Mouse (Mus musculus) heart, embryonic 13.5 days (tissue): Measurements from ENCODE around the gene Ccsap. TPM values are rescaled to one million over a fixed set of nuclear protein-coding genes. Genes with fewer than 3 reads are reported as not detected.
A peak's percentile ranks its signal among the peaks of the same experiment; 100 is the strongest.

Experiments used
- ATAC-seq: fragments of 200-750 bp; cut with Nextera tagmentation; 2 replicates; pipeline ENCODE4 v1.8.0; 2017; ENCODE audit warnings: moderate TSS enrichment; ENCODE audit not compliant: insufficient number of reproducible peaks, low FRiP score, low TSS enrichment; ENCODE audit errors: extremely low read depth
- H3K27ac ChIP-seq: fragments of 300-500 bp; sonication (generic); replicated peaks from 2 replicates; pipeline ENCODE4 v1.5.1; 2015; ENCODE audit warnings: moderate library complexity, mild to moderate bottlenecking, inconsistent platforms
- H3K27me3 ChIP-seq: fragments of 300-500 bp; sonication (generic); replicated peaks from 2 replicates; pipeline ENCODE4 v1.6.1; 2015; ENCODE audit warnings: mild to moderate bottlenecking, inconsistent platforms
- H3K36me3 ChIP-seq: fragments of 300-500 bp; sonication (generic); 2 replicates; pipeline ENCODE4 v1.6.1; 2015; ENCODE audit warnings: mild to moderate bottlenecking, inconsistent platforms
- H3K4me1 ChIP-seq: fragments of 300-500 bp; sonication (generic); 2 replicates; pipeline ENCODE4 v1.6.1; 2015; ENCODE audit warnings: inconsistent platforms
- H3K4me2 ChIP-seq: fragments of 300-500 bp; sonication (generic); 2 replicates; pipeline ENCODE4 v1.6.1; 2015; ENCODE audit warnings: inconsistent platforms, mild to moderate bottlenecking, moderate library complexity
- H3K4me3 ChIP-seq: fragments of 300-500 bp; sonication (generic); 2 replicates; pipeline ENCODE4 v1.5.1; 2015; ENCODE audit warnings: moderate library complexity, mild to moderate bottlenecking, inconsistent platforms
- H3K9ac ChIP-seq: fragments of 300-500 bp; sonication (generic); 2 replicates; pipeline ENCODE4 v1.6.1; 2015; ENCODE audit warnings: inconsistent platforms, mild to moderate bottlenecking, moderate library complexity
- H3K9me3 ChIP-seq: fragments of 300-500 bp; sonication (generic); 2 replicates; pipeline ENCODE4 v1.6.1; 2016; ENCODE audit warnings: inconsistent platforms
- WGBS: fragments of 180-500 bp; shearing (Covaris S2); methylation state at CpG from one replicate; pipeline ENCODE4 v1.1.7; 2015; ENCODE audit warnings: mixed read lengths; 5-methylcytosine and 5-hydroxymethylcytosine counted together
- polyA plus RNA-seq: library from polyadenylated mRNA; unstranded; fragments of >200 nt; fragmentation: Nextera tagmentation; extraction: Ambion mirVana; gene quantifications from 2 replicates; pipeline ENCODE4 v1.2.1, GENCODE M21; 2015

The Ccsap gene
- polyA plus RNA-seq, 1 experiment from 2014 or later: 2.5 TPM

DNA sequence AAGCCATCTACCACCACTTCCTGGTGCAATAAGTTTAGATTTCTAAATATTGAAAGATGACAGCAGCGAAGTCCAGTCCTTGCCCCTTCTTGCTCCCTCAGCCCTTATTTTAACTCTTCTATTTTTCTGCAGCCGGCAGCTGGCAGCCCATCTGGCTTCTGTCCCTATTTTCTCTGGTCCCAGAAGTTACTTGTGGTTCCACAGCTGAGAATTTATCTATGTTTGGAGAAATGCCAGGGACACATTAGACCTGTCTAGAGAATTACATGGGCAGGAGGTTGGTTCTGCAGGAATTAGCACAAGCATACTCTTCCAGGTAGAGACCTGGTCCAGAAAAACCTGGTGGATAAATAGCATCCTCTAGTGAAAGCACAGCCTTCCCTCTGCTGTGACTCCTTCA, 17.9 kb upstream of the Ccsap start:
- H3K4me3 ChIP-seq: no peak overlapping the region
- WGBS: 51% methylated on average over 2 of the region's 2 CpGs
- no peak overlapping the region for H3K4me2 ChIP-seq
- no peaks in the 10 kb centered on the region for H3K36me3 ChIP-seq
- ATAC-seq: no peak
- no peaks in the 10 kb centered on the region for H3K9me3 ChIP-seq
- H3K4me1 ChIP-seq: peaks cover 10% of the 10 kb centered on the region
- no peak overlapping the region for H3K27ac ChIP-seq
- peaks cover 5% of the 10 kb centered on the region; the same call in 1 of the 2 replicates for H3K27me3 ChIP-seq
- H3K9ac ChIP-seq: no peak overlapping the region

DNA sequence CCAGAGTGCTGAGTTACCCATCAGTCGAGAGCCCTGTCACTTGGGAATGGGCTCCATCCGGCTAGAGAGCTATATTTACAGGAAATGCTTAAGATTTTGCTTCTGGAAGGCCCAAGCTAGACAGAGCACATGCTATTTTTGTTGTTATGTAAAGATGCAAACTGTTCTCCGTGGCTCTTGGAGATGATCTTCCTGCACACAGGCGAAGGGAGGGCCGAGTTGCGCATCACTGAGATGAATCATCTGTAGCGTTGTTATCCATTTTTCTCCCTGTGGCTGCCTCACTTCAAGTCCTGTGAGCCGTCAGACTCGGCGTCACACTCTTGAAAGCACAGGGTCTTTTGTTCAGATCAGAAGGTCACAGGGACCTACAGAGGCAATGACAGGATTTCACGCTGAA, 14.3 kb upstream of the Ccsap start:
- Histone ChIP-seq H3K4me3 (no peak overlapping the region), H3K9me3 (no peaks in the 10 kb centered on the region), H3K27me3 (no peaks in the 10 kb centered on the region), H3K4me1 (peaks cover 16% of the 10 kb centered on the region), H3K4me2 (no peak overlapping the region), H3K36me3 (no peaks in the 10 kb centered on the region), H3K9ac (no peak overlapping the region), H3K27ac (no peak overlapping the region)
- ATAC-seq: no peak
- WGBS: 63% methylated on average over 11 of the region's 11 CpGs

DNA sequence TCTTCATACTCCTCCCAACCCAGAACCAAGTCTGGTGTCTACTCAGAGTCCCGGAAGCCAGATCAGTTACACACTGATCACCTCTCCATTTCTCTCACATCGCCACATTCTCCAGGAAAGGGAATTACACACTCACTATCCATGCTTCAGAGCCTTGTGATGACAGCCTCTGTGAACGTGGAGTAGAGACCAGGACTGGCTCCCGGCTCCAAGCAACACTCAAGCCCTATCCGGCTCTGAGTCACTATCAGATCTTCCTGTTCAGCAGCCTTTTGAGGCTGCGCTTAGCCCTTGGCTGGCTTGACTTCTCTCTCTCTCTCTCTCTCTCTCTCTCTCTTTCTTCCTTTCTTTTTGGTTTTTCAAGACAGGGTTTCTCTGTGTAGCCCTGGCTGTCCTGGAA, 13.4 kb upstream of the Ccsap start:
- Histone ChIP-seq H3K9ac (no peak overlapping the region), H3K4me2 (no peak overlapping the region), H3K27ac (no peak overlapping the region), H3K9me3 (no peaks in the 10 kb centered on the region), H3K4me1 (peaks cover 16% of the 10 kb centered on the region), H3K36me3 (no peaks in the 10 kb centered on the region), H3K27me3 (no peaks in the 10 kb centered on the region), H3K4me3 (no peak overlapping the region)
- WGBS: 29% methylated on average over 6 of the region's 6 CpGs
- ATAC-seq: no peak

DNA sequence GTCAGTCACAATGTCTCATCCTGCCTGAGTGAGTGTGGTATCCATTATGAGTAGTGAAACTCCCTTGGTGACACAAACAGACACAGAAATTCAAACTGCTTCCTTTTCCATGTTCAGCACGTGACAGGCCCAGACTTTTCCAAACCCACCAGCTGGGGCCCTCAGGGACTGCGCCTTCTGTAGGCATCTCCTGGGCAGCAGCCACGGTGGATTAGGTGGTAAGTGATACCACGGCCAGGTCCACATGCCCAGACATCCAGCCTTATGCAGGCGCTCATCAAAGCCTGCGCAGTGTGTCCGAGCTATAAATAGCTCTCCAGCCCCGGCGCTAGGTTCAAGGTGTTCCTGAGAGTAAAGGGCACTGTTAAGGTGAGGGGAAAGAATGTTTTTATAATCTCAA, 12.0 kb upstream of the Ccsap start:
- WGBS: 40% methylated on average over 9 of the region's 9 CpGs
- H3K27me3 ChIP-seq: no peaks in the 10 kb centered on the region
- no peaks in the 10 kb centered on the region for H3K9me3 ChIP-seq
- H3K4me3 ChIP-seq: no peak overlapping the region
- peak overlapping the region; percentile 38 for H3K27ac ChIP-seq
- H3K4me1 ChIP-seq: peaks cover 16% of the 10 kb centered on the region
- no peak overlapping the region for H3K9ac ChIP-seq
- no peak for ATAC-seq
- H3K4me2 ChIP-seq: 0 out of 2 replicates have a peak overlapping the region, but pooled peaks have one; percentile 14
- no peaks in the 10 kb centered on the region for H3K36me3 ChIP-seq

DNA sequence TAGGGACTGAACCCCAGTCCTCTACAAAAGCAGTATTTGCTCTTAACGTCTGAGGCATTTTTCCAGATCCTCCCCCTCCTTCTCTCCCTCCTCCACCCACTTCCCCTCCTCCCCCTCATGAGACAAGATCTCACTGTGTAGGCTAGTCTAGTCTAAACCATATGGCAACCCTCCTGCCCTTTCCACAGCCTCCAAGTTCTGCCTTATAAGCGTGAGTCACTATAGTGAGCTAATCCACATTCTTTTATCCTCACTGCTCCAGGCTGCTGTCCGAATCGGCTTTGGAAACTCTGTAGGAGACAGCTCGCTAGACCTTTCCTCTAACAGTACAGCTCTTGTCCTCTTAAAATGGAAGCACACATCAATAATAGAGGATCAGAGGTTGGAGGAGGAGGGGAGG, 7.0 kb upstream of the Ccsap start:
- Histone ChIP-seq H3K4me1 (peaks cover 9% of the 10 kb centered on the region), H3K9ac (no peak overlapping the region), H3K27ac (no peak overlapping the region), H3K36me3 (no peaks in the 10 kb centered on the region), H3K4me2 (no peak overlapping the region), H3K27me3 (peaks cover 31% of the 10 kb centered on the region), H3K9me3 (no peaks in the 10 kb centered on the region), H3K4me3 (no peak overlapping the region)
- 30% methylated on average over 5 of the region's 5 CpGs for WGBS
- ATAC-seq: no peak

DNA sequence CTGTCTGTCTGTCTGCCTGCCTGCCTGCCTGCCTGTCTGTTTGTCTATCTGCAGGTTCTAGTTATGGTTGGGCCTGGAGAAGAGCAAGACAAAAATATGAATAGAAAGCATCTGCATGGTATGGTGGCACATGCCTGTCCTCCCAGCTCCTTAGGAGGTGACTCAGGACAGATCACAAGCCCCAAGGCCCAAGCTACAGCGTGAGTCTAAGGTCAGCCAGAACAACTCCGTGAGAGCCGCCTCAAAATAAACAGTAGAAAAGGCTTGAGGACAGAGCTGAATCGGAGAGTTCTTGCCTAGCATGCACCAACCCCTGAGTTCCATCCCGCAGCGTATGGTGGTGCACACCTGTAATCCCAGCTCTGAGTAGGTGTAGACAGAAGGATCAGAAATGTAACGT, 5.8 kb upstream of the Ccsap start:
- H3K27me3 ChIP-seq: peaks cover 41% of the 10 kb centered on the region
- no peak overlapping the region for H3K4me2 ChIP-seq
- H3K4me1 ChIP-seq: peaks cover 7% of the 10 kb centered on the region
- 70% methylated on average over 7 of the region's 7 CpGs for WGBS
- H3K9me3 ChIP-seq: no peaks in the 10 kb centered on the region
- H3K27ac ChIP-seq: no peak overlapping the region
- H3K9ac ChIP-seq: no peak overlapping the region
- no peak overlapping the region for H3K4me3 ChIP-seq
- H3K36me3 ChIP-seq: no peaks in the 10 kb centered on the region
- no peak for ATAC-seq

DNA sequence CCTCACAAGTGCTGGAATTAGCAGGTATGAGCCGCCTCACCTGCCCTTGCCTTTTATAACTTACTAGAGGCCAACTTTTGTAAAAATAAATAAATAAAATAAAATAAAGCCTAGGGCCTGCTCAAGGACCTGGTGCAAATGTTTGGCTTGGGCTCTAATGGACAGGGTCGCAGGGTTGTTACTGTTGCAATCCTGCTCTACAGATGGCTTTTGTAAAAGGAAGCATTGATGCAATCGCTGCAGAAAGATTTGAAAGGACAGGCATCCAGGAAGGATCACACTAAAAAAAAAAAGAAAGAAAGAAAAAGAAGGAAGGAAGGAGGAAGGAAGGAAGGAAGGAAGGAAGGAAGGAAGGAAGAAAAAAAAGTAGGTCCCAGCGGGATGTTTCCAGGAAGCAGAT, 377 bp upstream of the Ccsap start:
- Histone ChIP-seq H3K27me3 (peaks cover 42% of the 10 kb centered on the region), H3K36me3 (no peaks in the 10 kb centered on the region), H3K9me3 (no peaks in the 10 kb centered on the region), H3K4me3 (peak overlapping the region; percentile 93), H3K27ac (no peak overlapping the region), H3K4me2 (peak overlapping the region; percentile 88), H3K9ac (no peak overlapping the region; the same call in 1 of the 2 replicates), H3K4me1 (peaks cover 21% of the 10 kb centered on the region)
- 76% methylated on average over 4 of the region's 4 CpGs for WGBS
- no peak for ATAC-seq

DNA sequence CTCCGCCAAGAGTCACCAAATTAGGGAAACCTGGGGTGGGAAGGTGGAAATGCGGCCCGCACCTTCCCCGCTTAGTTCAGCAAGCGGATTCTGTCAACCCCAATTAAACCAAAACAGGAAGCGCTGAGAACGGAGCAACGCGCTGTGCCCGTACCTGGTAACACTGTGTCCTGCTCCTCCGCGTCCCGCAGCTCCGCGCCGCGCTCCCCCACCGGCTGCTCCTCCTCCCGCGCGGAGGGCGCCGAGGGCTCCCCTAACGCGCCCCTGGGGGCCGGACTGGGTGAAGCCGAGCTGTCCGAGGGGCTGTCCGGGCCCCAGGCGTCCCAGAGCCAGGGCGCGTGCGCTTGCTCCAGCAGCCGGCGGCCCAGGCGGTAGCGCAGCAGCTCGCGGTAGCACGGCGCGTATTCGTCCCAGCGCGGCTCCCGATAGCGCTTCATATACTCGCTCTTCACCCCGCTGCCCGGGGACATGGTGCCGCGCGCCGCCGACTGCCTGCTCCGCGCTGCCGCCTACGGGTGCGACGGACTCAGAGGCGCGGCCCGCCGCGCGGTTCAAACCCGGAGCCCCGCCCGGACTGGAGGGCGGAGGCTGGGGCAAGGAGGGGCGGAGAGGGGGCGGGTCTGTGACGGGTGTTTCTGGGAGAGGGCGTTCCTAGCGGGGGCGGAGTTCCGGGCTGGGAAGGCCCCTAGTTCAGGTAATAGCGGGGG, 915 bp downstream of the Ccsap start:
- Histone ChIP-seq H3K9ac (peak overlapping the region; percentile 89), H3K9me3 (0 out of 2 replicates have a peak, but pooled peaks cover 5% of the 10 kb centered on the region), H3K36me3 (0 out of 2 replicates have a peak, but pooled peaks cover 2% of the 10 kb centered on the region), H3K4me3 (peak overlapping the region; percentile 93), H3K4me2 (peak overlapping the region; percentile 88), H3K27me3 (peaks cover 34% of the 10 kb centered on the region), H3K4me1 (peaks cover 17% of the 10 kb centered on the region), H3K27ac (peak overlapping the region; percentile 57)
- peak; percentile 89 for ATAC-seq
- under 1% methylated on average over 73 of the region's 79 CpGs for WGBS

DNA sequence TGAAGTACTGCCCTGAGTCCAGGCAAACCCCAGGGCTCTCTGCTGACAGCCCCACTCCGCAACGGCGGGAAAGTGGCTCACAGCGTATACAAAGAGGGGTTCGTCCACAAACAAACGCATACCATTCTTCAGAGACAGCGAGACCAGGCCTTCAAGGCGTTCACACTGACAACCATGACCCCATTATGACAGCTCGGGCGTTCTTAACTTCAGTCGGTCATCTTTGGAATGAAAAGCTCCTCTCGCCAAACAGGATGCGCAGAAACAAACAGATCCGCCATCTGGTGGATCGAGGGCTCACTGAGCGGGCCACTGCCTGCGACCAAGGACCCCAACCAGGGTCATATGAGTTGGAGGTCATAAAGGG, 1.5 kb downstream of the Ccsap start:
- WGBS: under 1% methylated on average over 17 of the region's 17 CpGs
- 0 out of 2 replicates have a peak, but pooled peaks cover 2% of the 10 kb centered on the region for H3K36me3 ChIP-seq
- peak overlapping the region; percentile 93 for H3K4me3 ChIP-seq
- H3K27ac ChIP-seq: peak overlapping the region; percentile 57; the same call in 1 of the 2 replicates
- peaks cover 14% of the 10 kb centered on the region for H3K4me1 ChIP-seq
- peaks cover 29% of the 10 kb centered on the region for H3K27me3 ChIP-seq
- ATAC-seq: no peak
- H3K4me2 ChIP-seq: peak overlapping the region; percentile 88
- H3K9ac ChIP-seq: peak overlapping the region; percentile 89
- H3K9me3 ChIP-seq: 0 out of 2 replicates have a peak, but pooled peaks cover 5% of the 10 kb centered on the region

DNA sequence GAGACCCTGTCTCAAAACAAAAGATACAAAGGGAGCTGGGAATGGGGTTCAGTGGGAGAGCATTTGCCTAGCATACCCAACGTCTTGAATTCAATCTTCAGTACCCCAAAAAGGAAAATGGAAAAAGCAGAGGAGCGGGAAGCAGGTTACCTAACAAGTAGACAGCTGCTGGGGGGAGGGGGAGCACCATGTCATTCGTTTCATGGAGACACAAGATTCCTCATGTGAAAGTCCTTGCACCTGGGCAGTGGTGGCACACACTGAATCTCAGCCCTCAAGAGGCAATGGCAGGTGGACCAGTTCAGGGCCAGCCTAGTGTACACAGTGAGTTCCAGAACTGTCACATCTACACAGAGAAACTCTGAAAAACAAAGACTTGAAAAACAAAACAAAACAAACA, 2.6 kb downstream of the Ccsap start:
- H3K9ac ChIP-seq: no peak overlapping the region
- peaks cover 14% of the 10 kb centered on the region for H3K4me1 ChIP-seq
- 74% methylated on average over 3 of the region's 3 CpGs for WGBS
- ATAC-seq: no peak
- 0 out of 2 replicates have a peak, but pooled peaks cover 2% of the 10 kb centered on the region for H3K36me3 ChIP-seq
- no peak overlapping the region for H3K27ac ChIP-seq
- H3K9me3 ChIP-seq: 0 out of 2 replicates have a peak, but pooled peaks cover 5% of the 10 kb centered on the region
- H3K4me2 ChIP-seq: no peak overlapping the region
- peaks cover 20% of the 10 kb centered on the region for H3K27me3 ChIP-seq
- no peak overlapping the region for H3K4me3 ChIP-seq

DNA sequence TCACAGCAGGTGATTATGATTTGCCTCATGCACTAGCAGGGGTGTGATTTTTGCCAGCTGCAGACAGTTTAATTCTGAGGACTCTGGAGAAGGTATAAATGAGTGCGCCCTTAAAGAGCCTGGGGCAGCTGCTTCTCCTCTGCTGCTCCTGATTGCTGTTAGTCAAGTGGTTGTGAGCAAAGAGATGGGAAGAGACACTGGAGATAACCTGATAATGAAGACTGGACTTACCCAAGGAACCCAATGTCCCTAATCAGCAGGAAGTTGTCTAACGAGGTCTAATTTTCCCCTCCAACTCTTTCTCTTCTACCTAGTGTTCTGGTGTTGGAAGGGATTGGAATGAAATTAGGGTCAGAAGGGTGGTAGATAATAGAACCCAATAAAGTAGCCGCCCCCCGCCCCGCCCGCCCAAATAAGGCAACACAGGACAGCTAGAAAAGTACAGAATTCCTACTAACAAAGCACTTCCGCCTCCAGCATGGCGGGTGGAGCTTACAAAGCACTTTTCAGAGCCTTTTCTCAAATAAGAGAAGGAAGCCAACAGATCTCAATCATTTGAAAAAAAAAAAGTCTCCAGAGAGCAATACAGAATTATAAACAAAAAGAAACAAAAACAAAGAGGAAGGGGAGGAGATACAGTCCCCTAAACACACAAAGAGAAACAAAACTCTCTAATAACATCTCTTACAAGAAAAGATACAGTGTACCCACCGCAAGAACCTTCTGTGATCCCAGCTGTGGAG, 5.1 kb downstream of the Ccsap start:
- no peak for ATAC-seq
- H3K4me2 ChIP-seq: no peak overlapping the region

More for the DNA sequence above, 5.1 kb downstream of the Ccsap start:
- Histone ChIP-seq H3K36me3 (0 out of 2 replicates have a peak, but pooled peaks cover 2% of the 10 kb centered on the region), H3K9ac (no peak overlapping the region), H3K27me3 (no peaks in the 10 kb centered on the region), H3K9me3 (0 out of 2 replicates have a peak, but pooled peaks cover 5% of the 10 kb centered on the region), H3K4me1 (peaks cover 12% of the 10 kb centered on the region), H3K4me3 (no peak overlapping the region), H3K27ac (no peak overlapping the region)
- 86% methylated on average over 9 of the region's 9 CpGs for WGBS
